Mouse (Mus musculus) C2C12 (cell line): ENCODE measurements at regions not wholly inside any gene's neighbourhood (a gene's known extent, or its start where the extent isn't known, plus 50 kb on each side); places are given as distances from the start of the nearest gene placed in this dataset.

Experiments
- CEBPB ChIP-seq: IDR thresholded peaks from one replicate; pipeline ENCODE4 v1.6.1; 2011; ENCODE audit warnings: low read depth, mild to moderate bottlenecking, control low read depth, moderate library complexity
- CTCF ChIP-seq: IDR thresholded peaks from one replicate; pipeline ENCODE4 v1.5.1; 2011; ENCODE audit not compliant: control insufficient read depth, insufficient read depth, insufficient read length
- MAX ChIP-seq: IDR thresholded peaks from one replicate; pipeline ENCODE4 v1.6.1; 2011; ENCODE audit warnings: mild to moderate bottlenecking, control low read depth
- MYOG ChIP-seq: IDR thresholded peaks from one replicate; pipeline ENCODE4 v1.6.1; 2011; ENCODE audit not compliant: control insufficient read depth, insufficient read length; ENCODE audit errors: extremely low read depth
- USF1 ChIP-seq: IDR thresholded peaks from one replicate; pipeline ENCODE4 v1.6.1; 2011; ENCODE audit warnings: low read depth, mild to moderate bottlenecking, control low read depth, moderate library complexity

- TF ChIP-seq CTCF = no peak
- TF ChIP-seq MAX = no peak
- no peak for TF ChIP-seq MYOG
- TF ChIP-seq CEBPB = no peak
- TF ChIP-seq USF1 = no peak
These were observed 747.6 kb upstream of the Alcam start for GRCm38 (mm10) chr16:53201449-53201848.
